Mouse (Mus musculus) lung, embryonic 14.5 days (tissue): ENCODE measurements around the gene Fbxo48. TPM values are rescaled to one million over a fixed set of nuclear protein-coding genes. Genes with fewer than 3 reads are reported as not detected.

ENCODE experiments used
- ATAC-seq: fragments of 200-750 bp; cut with Nextera tagmentation; 2 replicates; pipeline ENCODE4 v1.8.0; 2017; ENCODE audit warnings: mild to moderate bottlenecking, moderate TSS enrichment, moderate library complexity; ENCODE audit not compliant: insufficient read depth
- DNase-seq: peaks from one replicate; pipeline ENCODE4 v3.0.0-alpha.2; 2015
- H3K27ac ChIP-seq: fragments of 300-500 bp; sonication (generic); 2 replicates; pipeline ENCODE4 v1.5.1; 2014; ENCODE audit warnings: low read depth, mild to moderate bottlenecking, moderate library complexity
- H3K27me3 ChIP-seq: fragments of 300-500 bp; sonication (generic); 2 replicates; pipeline ENCODE4 v1.6.1; 2014; ENCODE audit warnings: low read length, control low read depth; ENCODE audit not compliant: insufficient read depth
- H3K36me3 ChIP-seq: fragments of 300-500 bp; sonication (generic); 2 replicates; pipeline ENCODE4 v1.6.1; 2014; ENCODE audit warnings: control low read depth; ENCODE audit not compliant: insufficient read depth
- H3K4me1 ChIP-seq: fragments of 300-500 bp; sonication (generic); 2 replicates; pipeline ENCODE4 v1.6.1; 2014; ENCODE audit warnings: antibody characterized with exemption, control low read depth; ENCODE audit not compliant: insufficient read depth
- H3K4me2 ChIP-seq: fragments of 300-500 bp; sonication (generic); 2 replicates; pipeline ENCODE4 v1.6.1; 2014; ENCODE audit warnings: mild to moderate bottlenecking
- H3K4me3 ChIP-seq: fragments of 300-500 bp; sonication (generic); 2 replicates; pipeline ENCODE4 v1.5.1; 2014; ENCODE audit warnings: low read depth, low read length
- H3K9ac ChIP-seq: fragments of 300-500 bp; sonication (generic); 2 replicates; pipeline ENCODE4 v1.6.1; 2014
- H3K9me3 ChIP-seq: fragments of 300-500 bp; sonication (generic); 2 replicates; pipeline ENCODE4 v1.6.1; 2016; ENCODE audit warnings: low read depth, low read length, control low read depth
- CTCF ChIP-seq: IDR thresholded peaks from 2 replicates; pipeline ENCODE4 v1.5.1; 2016; ENCODE audit warnings: antibody characterized with exemption, low read depth
- WGBS: fragments of 180-500 bp; shearing (Covaris S2); extraction: QIAGEN DNeasy Blood & Tissue Kit; methylation state at CpG from one replicate; pipeline ENCODE4 v1.1.7; 2014; 5-methylcytosine and 5-hydroxymethylcytosine counted together
- polyA plus RNA-seq: library from polyadenylated mRNA; unstranded; fragments of >200 nt; fragmentation: Nextera tagmentation; extraction: Ambion mirVana; gene quantifications from 2 replicates; pipeline ENCODE4 v1.2.1, GENCODE M21; 2014

Fbxo48 gene
- polyA plus RNA-seq, 1 experiment from 2014 or later, result 2.8 TPM

DNA sequence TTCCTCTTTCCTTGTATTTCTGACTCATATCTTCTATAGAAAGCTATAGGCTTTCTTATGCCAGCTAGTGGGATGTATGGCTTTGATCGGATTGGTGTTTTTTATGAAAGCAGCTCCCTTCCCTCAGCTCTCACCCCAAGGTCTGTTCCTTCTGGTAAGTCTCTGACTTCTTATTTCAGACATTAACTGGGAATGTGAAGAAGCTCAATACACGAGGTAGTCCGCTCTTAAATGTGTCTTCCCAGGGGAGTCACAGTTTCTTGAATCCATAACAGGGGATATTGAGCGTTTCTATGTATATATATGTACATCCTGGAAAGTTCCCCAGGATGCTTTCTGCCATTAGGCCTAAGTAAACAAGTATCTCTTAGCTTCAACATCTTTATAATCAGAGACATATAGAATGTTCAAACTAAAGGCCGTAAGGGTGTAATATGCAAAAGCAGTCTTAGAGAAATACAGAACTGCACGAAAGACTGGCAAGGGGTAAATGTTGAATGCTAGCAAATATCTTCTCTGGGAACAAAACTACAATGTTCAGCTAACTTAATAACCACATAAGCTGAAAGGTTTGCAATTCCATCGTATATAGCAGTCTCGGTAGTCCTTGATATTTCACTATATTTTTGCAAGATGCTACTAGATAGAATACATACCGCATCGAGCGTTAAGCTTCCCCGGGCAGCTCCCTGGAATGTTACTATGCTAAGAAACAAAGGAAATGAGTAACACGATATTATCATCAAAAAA lies 774 bp upstream of the Fbxo48 start:
- WGBS, result 36% methylated on average over 13 of the region's 13 CpGs
- Histone ChIP-seq H3K27ac (no peak overlapping the region; the same call in 1 of the 2 replicates), H3K9me3 (no peaks in the 10 kb centered on the region), H3K36me3 (no peaks in the 10 kb centered on the region; the same call in 1 of the 2 replicates), H3K4me2 (peak overlapping the region; percentile 61), H3K4me3 (peak overlapping the region; percentile 61), H3K4me1 (peaks cover 6% of the 10 kb centered on the region), H3K27me3 (no peaks in the 10 kb centered on the region), H3K9ac (peak overlapping the region; percentile 46)
- TF ChIP-seq CTCF, result no peak
- DNase-seq (peak; percentile 34), ATAC-seq (no peak)

DNA sequence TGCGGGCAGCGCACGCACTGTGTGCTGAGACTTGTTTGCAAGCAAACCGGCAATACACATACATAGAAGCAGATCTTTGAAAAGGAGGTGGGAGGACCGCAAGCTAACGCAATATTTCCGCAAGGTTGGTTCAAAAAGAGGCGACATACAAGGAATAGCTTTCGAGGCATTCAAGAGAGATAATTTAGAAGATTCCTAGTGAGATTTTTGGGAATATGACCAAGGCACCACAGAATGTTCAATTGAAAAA lies 511 bp downstream of the Fbxo48 start:
- ATAC-seq, result no peak
- DNase-seq, result no peak
- Histone ChIP-seq H3K27ac (peak overlapping the region; percentile 59; the same call in 1 of the 2 replicates), H3K4me2 (peak overlapping the region; percentile 75), H3K4me1 (peaks cover 6% of the 10 kb centered on the region), H3K4me3 (peak overlapping the region; percentile 61), H3K27me3 (no peaks in the 10 kb centered on the region), H3K9ac (peak overlapping the region; percentile 70), H3K9me3 (no peaks in the 10 kb centered on the region), H3K36me3 (no peaks in the 10 kb centered on the region; the same call in 1 of the 2 replicates)
- WGBS, result 4% methylated on average over 9 of the region's 9 CpGs
- TF ChIP-seq CTCF, result no peak

DNA sequence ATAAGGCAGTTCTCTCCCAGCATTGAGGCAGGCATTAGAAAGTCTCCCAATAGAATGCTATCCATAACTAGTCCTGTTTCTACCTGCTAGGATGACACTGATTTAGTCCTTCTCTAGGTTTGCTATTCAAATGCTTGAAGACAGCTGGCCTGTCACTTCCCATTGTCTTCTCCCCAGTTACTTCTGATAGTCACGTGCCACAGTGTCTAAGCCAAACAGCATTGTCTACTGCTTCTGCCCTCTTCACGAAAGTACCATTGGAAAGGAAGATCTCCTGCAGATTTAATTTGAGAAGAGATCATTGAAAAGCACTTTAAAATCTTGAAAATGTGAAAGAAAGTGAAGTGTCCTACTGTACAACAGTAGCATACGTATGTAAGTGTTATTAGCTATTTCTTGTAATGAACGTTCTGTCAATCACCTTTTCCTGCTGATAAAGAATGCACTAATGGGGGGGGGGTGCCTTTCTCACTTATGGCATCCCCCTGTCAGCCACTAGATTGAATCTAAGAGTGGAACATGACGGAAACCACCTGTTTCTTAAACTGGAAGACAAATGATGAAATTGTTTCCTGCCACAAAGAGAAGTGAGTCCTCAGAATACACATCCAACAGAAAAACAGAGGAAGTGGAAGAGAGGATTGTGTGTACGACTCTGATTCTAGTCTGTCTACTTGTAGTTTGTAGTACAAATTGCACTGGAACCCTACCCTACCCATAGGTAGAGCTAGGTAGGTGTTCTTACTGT lies 5.1 kb downstream of the Fbxo48 start:
- no peak overlapping the region for H3K27ac ChIP-seq
- H3K36me3 ChIP-seq, result no peaks in the 10 kb centered on the region; the same call in 1 of the 2 replicates
- WGBS, result 75% methylated on average over 6 of the region's 6 CpGs
- TF ChIP-seq CTCF, result no peak
- no peaks in the 10 kb centered on the region for H3K9me3 ChIP-seq
- H3K27me3 ChIP-seq, result no peaks in the 10 kb centered on the region
- ATAC-seq (no peak), DNase-seq (no peak)
- no peak overlapping the region for H3K4me3 ChIP-seq
- peaks cover 6% of the 10 kb centered on the region for H3K4me1 ChIP-seq
- H3K9ac ChIP-seq, result no peak overlapping the region
- no peak overlapping the region for H3K4me2 ChIP-seq

DNA sequence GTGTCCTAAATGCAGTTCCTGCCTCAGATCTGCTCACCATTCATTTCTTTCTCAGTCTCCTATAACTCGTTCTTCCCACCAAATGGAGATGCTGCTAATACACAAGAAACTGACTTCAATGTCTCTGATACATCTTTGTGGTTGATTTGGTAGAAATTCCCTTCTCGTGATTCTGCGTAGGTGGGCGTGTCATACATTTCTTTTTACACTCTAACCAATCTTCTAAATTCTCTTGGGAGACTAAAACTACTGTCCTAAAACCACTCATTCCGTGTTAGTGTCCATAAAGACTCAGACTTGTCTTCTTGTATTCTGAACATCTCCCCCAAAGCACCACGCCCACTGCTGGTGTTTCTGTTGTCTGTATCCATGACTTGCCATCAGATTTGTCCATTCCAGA lies 5.9 kb downstream of the Fbxo48 start:
- ATAC-seq, result no peak
- Histone ChIP-seq H3K4me3 (no peak overlapping the region), H3K27me3 (no peaks in the 10 kb centered on the region), H3K9me3 (no peaks in the 10 kb centered on the region), H3K4me2 (no peak overlapping the region), H3K4me1 (peaks cover 4% of the 10 kb centered on the region), H3K36me3 (no peaks in the 10 kb centered on the region; the same call in 1 of the 2 replicates), H3K9ac (no peak overlapping the region), H3K27ac (no peak overlapping the region)
- DNase-seq, result no peak
- 86% methylated on average over 6 of the region's 6 CpGs for WGBS
- no peak for TF ChIP-seq CTCF

DNA sequence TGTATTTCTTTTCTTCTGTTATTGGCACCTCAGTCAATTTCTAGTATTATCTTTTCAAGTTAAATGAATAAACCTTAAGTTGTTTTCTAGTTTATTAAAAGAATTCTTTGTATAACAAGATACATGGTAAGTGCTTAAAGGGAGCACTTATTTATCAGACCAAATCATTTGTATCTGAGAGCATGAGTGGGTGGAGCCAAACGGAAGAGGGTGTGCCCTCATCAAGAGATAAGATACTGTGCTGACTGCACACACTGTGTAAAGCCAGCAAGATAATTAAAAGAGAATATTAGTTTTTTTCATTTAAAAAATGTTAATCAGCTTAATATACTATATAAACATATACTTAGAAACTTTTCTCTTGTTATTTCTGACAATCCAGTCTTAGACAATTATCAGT lies 7.3 kb downstream of the Fbxo48 start:
- DNase-seq, result no peak
- H3K9ac ChIP-seq, result no peak overlapping the region

DNA sequence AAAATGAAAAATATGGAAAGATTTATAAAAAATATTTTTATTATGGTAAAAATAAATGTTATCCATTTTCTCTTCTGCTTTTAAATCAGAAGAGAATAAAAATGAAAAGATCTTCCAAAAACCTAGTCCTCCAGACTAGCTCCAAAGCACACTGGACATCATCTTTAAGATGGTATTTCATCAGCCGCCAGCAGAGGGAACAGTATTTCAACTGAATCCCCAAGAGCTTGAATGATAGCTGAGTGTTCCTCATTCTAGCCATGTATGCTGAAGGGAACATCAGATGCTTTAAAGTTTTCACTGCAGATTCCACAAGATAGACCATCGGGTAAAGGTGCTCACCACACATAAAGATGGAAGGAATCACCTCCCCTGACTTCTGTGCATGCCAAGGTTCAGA lies 16.6 kb downstream of the Fbxo48 start:
- no peaks in the 10 kb centered on the region for H3K27me3 ChIP-seq
- no peaks in the 10 kb centered on the region for H3K9me3 ChIP-seq
- WGBS, result 31% methylated on average over 2 of the region's 2 CpGs
- H3K4me3 ChIP-seq, result no peak overlapping the region
- ATAC-seq (no peak), DNase-seq (peak; percentile 73)
- H3K36me3 ChIP-seq, result no peaks in the 10 kb centered on the region
- no peak overlapping the region for H3K4me2 ChIP-seq
- no peaks in the 10 kb centered on the region for H3K4me1 ChIP-seq
- H3K27ac ChIP-seq, result no peak overlapping the region
- no peak overlapping the region for H3K9ac ChIP-seq
- TF ChIP-seq CTCF, result peak; percentile 62

More for the DNA sequence above, 7.3 kb downstream of the Fbxo48 start:
- no peak overlapping the region for H3K27ac ChIP-seq
- ATAC-seq, result no peak
- 96% methylated on average over 1 of the region's 1 CpGs for WGBS
- H3K4me2 ChIP-seq, result no peak overlapping the region
- H3K9me3 ChIP-seq, result no peaks in the 10 kb centered on the region
- H3K36me3 ChIP-seq, result no peaks in the 10 kb centered on the region
- no peak overlapping the region for H3K4me3 ChIP-seq
- no peaks in the 10 kb centered on the region for H3K4me1 ChIP-seq
- no peak for TF ChIP-seq CTCF
- no peaks in the 10 kb centered on the region for H3K27me3 ChIP-seq

DNA sequence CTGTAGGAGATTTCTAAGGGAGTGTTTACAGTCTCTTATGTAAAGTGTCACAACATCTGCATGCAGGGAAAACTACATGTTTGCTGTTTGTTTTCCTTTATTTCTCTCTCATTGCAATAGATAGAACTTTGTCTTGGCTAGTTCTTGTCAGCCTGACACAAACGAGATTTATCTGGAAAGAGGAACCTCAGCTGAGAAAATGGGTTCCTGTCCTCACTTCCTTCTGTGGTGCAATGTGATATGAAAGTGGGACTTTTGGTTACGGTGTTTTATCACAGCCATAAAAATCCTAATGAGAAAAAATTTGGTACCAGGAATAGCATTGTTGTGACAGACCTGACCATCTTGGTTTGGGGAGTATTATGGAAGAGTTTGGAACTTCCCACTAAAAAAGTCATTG lies 18.5 kb downstream of the Fbxo48 start:
- H3K36me3 ChIP-seq, result no peaks in the 10 kb centered on the region
- no peak overlapping the region for H3K4me3 ChIP-seq
- ATAC-seq, result no peak
- no peak for DNase-seq
- no peaks in the 10 kb centered on the region for H3K27me3 ChIP-seq
- TF ChIP-seq CTCF, result no peak
- no peaks in the 10 kb centered on the region for H3K9me3 ChIP-seq
- H3K9ac ChIP-seq, result no peak overlapping the region
- H3K4me1 ChIP-seq, result no peaks in the 10 kb centered on the region
- WGBS, result 58% methylated on average over 2 of the region's 2 CpGs
- H3K4me2 ChIP-seq, result no peak overlapping the region
- H3K27ac ChIP-seq, result no peak overlapping the region
